Mouse (Mus musculus) heart, embryonic 15.5 days (tissue): ENCODE results near the gene Arl5b. TPM values are rescaled to one million over a fixed set of nuclear protein-coding genes. Genes with fewer than 3 reads are reported as not detected.

Source experiments
- ATAC-seq: fragments of 200-750 bp; cut with Nextera tagmentation; replicated peaks from 2 replicates; pipeline ENCODE4 v1.8.0; 2017; ENCODE audit warnings: low read depth, moderate TSS enrichment; ENCODE audit not compliant: insufficient number of reproducible peaks, insufficient read depth, low FRiP score
- H3K27ac ChIP-seq: fragments of 300-500 bp; sonication (generic); 2 replicates; pipeline ENCODE4 v1.5.1; 2015; ENCODE audit warnings: mild to moderate bottlenecking, inconsistent platforms
- H3K27me3 ChIP-seq: fragments of 300-500 bp; sonication (generic); 2 replicates; pipeline ENCODE4 v1.6.1; 2015; ENCODE audit warnings: inconsistent platforms
- H3K36me3 ChIP-seq: fragments of 300-500 bp; sonication (generic); 2 replicates; pipeline ENCODE4 v1.6.1; 2015; ENCODE audit warnings: mild to moderate bottlenecking, inconsistent platforms
- H3K4me1 ChIP-seq: fragments of 300-500 bp; sonication (generic); replicated peaks from 2 replicates; pipeline ENCODE4 v1.6.1; 2015; ENCODE audit warnings: inconsistent platforms
- H3K4me2 ChIP-seq: fragments of 300-500 bp; sonication (generic); 2 replicates; pipeline ENCODE4 v1.6.1; 2015; ENCODE audit warnings: inconsistent platforms, mild to moderate bottlenecking, moderate library complexity
- H3K4me3 ChIP-seq: fragments of 300-500 bp; sonication (generic); 2 replicates; pipeline ENCODE4 v1.5.1; 2015; ENCODE audit warnings: mild to moderate bottlenecking, inconsistent platforms
- H3K9ac ChIP-seq: fragments of 300-500 bp; sonication (generic); 2 replicates; pipeline ENCODE4 v1.6.1; 2015; ENCODE audit warnings: mild to moderate bottlenecking, inconsistent platforms
- H3K9me3 ChIP-seq: fragments of 300-500 bp; sonication (generic); replicated peaks from 2 replicates; pipeline ENCODE4 v1.6.1; 2016; ENCODE audit warnings: inconsistent platforms
- WGBS: fragments of 180-500 bp; shearing (Covaris S2); methylation state at CpG from one replicate; pipeline ENCODE4 v1.1.7; 2015; ENCODE audit warnings: mixed read lengths; 5-methylcytosine and 5-hydroxymethylcytosine counted together
- polyA plus RNA-seq: library from polyadenylated mRNA; unstranded; fragments of >200 nt; fragmentation: Nextera tagmentation; extraction: Ambion mirVana; gene quantifications from 2 replicates; pipeline ENCODE4 v1.2.1, GENCODE M21; 2015

Gene Arl5b
- polyA plus RNA-seq, 1 experiment from 2014 or later, result 18.4 TPM

- Histone ChIP-seq H3K4me1 (peaks cover 40% of the 10 kb centered on the region), H3K27ac (no peak overlapping the region), H3K36me3 (no peaks in the 10 kb centered on the region), H3K27me3 (no peaks in the 10 kb centered on the region), H3K9ac (no peak overlapping the region), H3K4me2 (no peak overlapping the region), H3K4me3 (no peak overlapping the region), H3K9me3 (no peaks in the 10 kb centered on the region)
- ATAC-seq, result no peak
- 93% methylated on average over 3 of the region's 3 CpGs for WGBS
Measured at GRCm38 (mm10) chr2:15060856-15061255, 11.7 kb downstream of the Arl5b start.

GRCm38 (mm10) chr2:15063815-15064214 is 14.6 kb downstream of the Arl5b start:
- ATAC-seq, result no peak
- WGBS, result 56% methylated on average over 1 of the region's 1 CpGs
- H3K27ac ChIP-seq, result no peak overlapping the region

GRCm38 (mm10) chr2:15064380-15065269 is 15.4 kb downstream of the Arl5b start:
- Histone ChIP-seq H3K4me2 (no peak overlapping the region), H3K9ac (no peak overlapping the region), H3K9me3 (no peaks in the 10 kb centered on the region), H3K27me3 (no peaks in the 10 kb centered on the region), H3K4me3 (no peak overlapping the region), H3K36me3 (0 out of 2 replicates have a peak, but pooled peaks cover 4% of the 10 kb centered on the region), H3K4me1 (peaks cover 19% of the 10 kb centered on the region), H3K27ac (no peak overlapping the region)
- ATAC-seq, result no peak
- WGBS, result 79% methylated on average over 7 of the region's 7 CpGs

More at GRCm38 (mm10) chr2:15063815-15064214, 14.6 kb downstream of the Arl5b start:
- Histone ChIP-seq H3K4me1 (peaks cover 22% of the 10 kb centered on the region), H3K27me3 (no peaks in the 10 kb centered on the region), H3K4me3 (no peak overlapping the region), H3K9ac (no peak overlapping the region), H3K9me3 (no peaks in the 10 kb centered on the region), H3K36me3 (0 out of 2 replicates have a peak, but pooled peaks cover 4% of the 10 kb centered on the region), H3K4me2 (no peak overlapping the region)

GRCm38 (mm10) chr2:15065447-15065846 is 16.3 kb downstream of the Arl5b start:
- no peak overlapping the region for H3K9ac ChIP-seq

GRCm38 (mm10) chr2:15067091-15067490 is 17.9 kb downstream of the Arl5b start:
- Histone ChIP-seq H3K4me1 (peaks cover 17% of the 10 kb centered on the region), H3K4me2 (no peak overlapping the region), H3K36me3 (peaks cover 19% of the 10 kb centered on the region), H3K9me3 (no peaks in the 10 kb centered on the region), H3K27ac (no peak overlapping the region), H3K27me3 (no peaks in the 10 kb centered on the region), H3K9ac (no peak overlapping the region), H3K4me3 (no peak overlapping the region)
- WGBS, result 67% methylated on average over 5 of the region's 5 CpGs
- ATAC-seq, result no peak

More at GRCm38 (mm10) chr2:15065447-15065846, 16.3 kb downstream of the Arl5b start:
- ATAC-seq, result no peak
- H3K4me3 ChIP-seq, result no peak overlapping the region
- H3K4me2 ChIP-seq, result no peak overlapping the region
- WGBS, result 65% methylated on average over 2 of the region's 2 CpGs
- no peaks in the 10 kb centered on the region for H3K9me3 ChIP-seq
- no peaks in the 10 kb centered on the region for H3K27me3 ChIP-seq
- H3K36me3 ChIP-seq, result peaks cover 8% of the 10 kb centered on the region; the same call in 1 of the 2 replicates
- no peak overlapping the region for H3K27ac ChIP-seq
- peaks cover 19% of the 10 kb centered on the region for H3K4me1 ChIP-seq

- no peak for ATAC-seq
- no peaks in the 10 kb centered on the region for H3K27me3 ChIP-seq
- 98% methylated on average over 2 of the region's 2 CpGs for WGBS
- peaks cover 8% of the 10 kb centered on the region; the same call in 1 of the 2 replicates for H3K36me3 ChIP-seq
- H3K9me3 ChIP-seq, result no peaks in the 10 kb centered on the region
- no peak overlapping the region for H3K9ac ChIP-seq
- no peak overlapping the region for H3K4me2 ChIP-seq
- H3K4me1 ChIP-seq, result no peaks in the 10 kb centered on the region
- no peak overlapping the region for H3K27ac ChIP-seq
- no peak overlapping the region for H3K4me3 ChIP-seq
Measured at GRCm38 (mm10) chr2:15083702-15084101, 34.5 kb downstream of the Arl5b start.

GRCm38 (mm10) chr2:15087308-15087707 is 38.1 kb downstream of the Arl5b start:
- no peak overlapping the region for H3K27ac ChIP-seq
- no peaks in the 10 kb centered on the region for H3K4me1 ChIP-seq
- no peaks in the 10 kb centered on the region for H3K27me3 ChIP-seq
- ATAC-seq, result no peak
- 70% methylated on average over 1 of the region's 1 CpGs for WGBS
- no peak overlapping the region for H3K4me3 ChIP-seq
- no peaks in the 10 kb centered on the region for H3K9me3 ChIP-seq
- peaks cover 4% of the 10 kb centered on the region; the same call in 1 of the 2 replicates for H3K36me3 ChIP-seq
- no peak overlapping the region for H3K9ac ChIP-seq
- no peak overlapping the region for H3K4me2 ChIP-seq

GRCm38 (mm10) chr2:15096514-15097090 is 47.4 kb downstream of the Arl5b start:
- Histone ChIP-seq H3K4me1 (no peaks in the 10 kb centered on the region), H3K36me3 (no peaks in the 10 kb centered on the region), H3K27me3 (no peaks in the 10 kb centered on the region), H3K4me2 (no peak overlapping the region), H3K4me3 (no peak overlapping the region), H3K27ac (no peak overlapping the region), H3K9ac (no peak overlapping the region), H3K9me3 (no peaks in the 10 kb centered on the region)
- WGBS, result 57% methylated on average over 3 of the region's 3 CpGs
- ATAC-seq, result no peak

- Histone ChIP-seq H3K27me3 (no peaks in the 10 kb centered on the region), H3K36me3 (no peaks in the 10 kb centered on the region), H3K27ac (no peak overlapping the region), H3K4me2 (no peak overlapping the region), H3K9ac (no peak overlapping the region), H3K4me3 (no peak overlapping the region), H3K4me1 (no peaks in the 10 kb centered on the region), H3K9me3 (no peaks in the 10 kb centered on the region)
- WGBS, result 50% methylated on average over 1 of the region's 1 CpGs
- ATAC-seq, result no peak
Measured at GRCm38 (mm10) chr2:15104386-15104785, 55.2 kb downstream of the Arl5b start.

GRCm38 (mm10) chr2:15111290-15111689 is 62.1 kb downstream of the Arl5b start:
- Histone ChIP-seq H3K4me3 (no peak overlapping the region), H3K4me1 (no peaks in the 10 kb centered on the region), H3K9me3 (no peaks in the 10 kb centered on the region), H3K9ac (no peak overlapping the region), H3K4me2 (no peak overlapping the region), H3K27me3 (no peaks in the 10 kb centered on the region), H3K36me3 (no peaks in the 10 kb centered on the region), H3K27ac (no peak overlapping the region)
- ATAC-seq, result no peak
- WGBS, result 41% methylated on average over 2 of the region's 2 CpGs

GRCm38 (mm10) chr2:15111808-15112440 is 62.7 kb downstream of the Arl5b start:
- Histone ChIP-seq H3K27ac (no peak overlapping the region), H3K36me3 (no peaks in the 10 kb centered on the region), H3K4me2 (no peak overlapping the region), H3K9ac (no peak overlapping the region), H3K27me3 (no peaks in the 10 kb centered on the region), H3K4me1 (no peaks in the 10 kb centered on the region), H3K9me3 (no peaks in the 10 kb centered on the region), H3K4me3 (no peak overlapping the region)
- ATAC-seq, result no peak
- WGBS, result 52% methylated on average over 1 of the region's 1 CpGs
